Mouse (Mus musculus): Measurements from ENCODE around the gene Cyp4a12b.
"Not testable (repeated sequence)": the region's sequence is repeated elsewhere in the genome, so short reads cannot be mapped to it uniquely, and the experiment has no call there.

Cyp4a12b gene

GRCm38 (mm10) chr4:115411324-115411723 is at the start of gene Cyp4a12b:
TSS of gene Cyp4a12b (plus strand) at chr4:115411624.
- DNase-seq (ENCODE audit: low read depth, low spot score): not testable (repeated sequence)

- DNase-seq (ENCODE audit: low read depth, low spot score): not testable (repeated sequence)
Measured at GRCm38 (mm10) chr4:115365624-115366023, 45.8 kb upstream of the Cyp4a12b start.

- not testable (repeated sequence) for DNase-seq (ENCODE audit: low read depth, low spot score)
Measured at GRCm38 (mm10) chr4:115368067-115368466, 43.4 kb upstream of the Cyp4a12b start.

- DNase-seq (ENCODE audit: low read depth, low spot score): not testable (repeated sequence)
Measured at GRCm38 (mm10) chr4:115396256-115396655, 15.2 kb upstream of the Cyp4a12b start.

GRCm38 (mm10) chr4:115396950-115397349 is 14.5 kb upstream of the Cyp4a12b start:
- not testable (repeated sequence) for DNase-seq (ENCODE audit: low read depth, low spot score)

- no peak for DNase-seq (ENCODE audit: low read depth, low spot score)
Measured at GRCm38 (mm10) chr4:115450577-115451137, 39.2 kb downstream of the Cyp4a12b start.

- no peak for DNase-seq (ENCODE audit: low read depth, low spot score)
Measured at GRCm38 (mm10) chr4:115452304-115452703, 40.9 kb downstream of the Cyp4a12b start, which contains the start of gene Cyp4a30b. TSS of gene Cyp4a30b (plus strand) at chr4:115452604.

- not testable (repeated sequence) for DNase-seq (ENCODE audit: low read depth, low spot score)
Measured at GRCm38 (mm10) chr4:115473585-115473984, 62.2 kb downstream of the Cyp4a12b start.

GRCm38 (mm10) chr4:115476051-115476450 is 64.6 kb downstream of the Cyp4a12b start:
- DNase-seq (ENCODE audit: low read depth, low spot score): not testable (repeated sequence)

- DNase-seq (ENCODE audit: low read depth, low spot score): no peak
Measured at GRCm38 (mm10) chr4:115481006-115481652, 69.7 kb downstream of the Cyp4a12b start.

All from WW6 (cell line).